Mouse (Mus musculus) kidney, embryonic 15.5 days (tissue): ENCODE data around the gene Mgrn1. TPM values are rescaled to one million over a fixed set of nuclear protein-coding genes. Genes with fewer than 3 reads are reported as not detected.
A peak's percentile ranks its signal among the peaks of the same experiment; 100 is the strongest.

Experiments used
- ATAC-seq: fragments of 200-750 bp; cut with Nextera tagmentation; replicated peaks from 2 replicates; pipeline ENCODE4 v1.8.0; 2017; ENCODE audit warnings: moderate TSS enrichment; ENCODE audit not compliant: low FRiP score
- H3K27ac ChIP-seq: fragments of 300-500 bp; sonication (generic); 2 replicates; pipeline ENCODE4 v1.5.1; 2015; ENCODE audit warnings: mild to moderate bottlenecking, inconsistent platforms
- H3K27me3 ChIP-seq: fragments of 300-500 bp; sonication (generic); 2 replicates; pipeline ENCODE4 v1.6.1; 2015; ENCODE audit warnings: inconsistent platforms
- H3K36me3 ChIP-seq: fragments of 300-500 bp; sonication (generic); 2 replicates; pipeline ENCODE4 v1.6.1; 2015; ENCODE audit warnings: inconsistent platforms
- H3K4me1 ChIP-seq: fragments of 300-500 bp; sonication (generic); 2 replicates; pipeline ENCODE4 v1.6.1; 2015; ENCODE audit warnings: inconsistent platforms
- H3K4me2 ChIP-seq: fragments of 300-500 bp; sonication (generic); 2 replicates; pipeline ENCODE4 v1.6.1; 2015; ENCODE audit warnings: moderate library complexity, mild to moderate bottlenecking, inconsistent platforms
- H3K4me3 ChIP-seq: fragments of 300-500 bp; sonication (generic); replicated peaks from 2 replicates; pipeline ENCODE4 v1.5.1; 2015; ENCODE audit warnings: mild to moderate bottlenecking, inconsistent platforms
- H3K9ac ChIP-seq: fragments of 300-500 bp; sonication (generic); 2 replicates; pipeline ENCODE4 v1.6.1; 2015; ENCODE audit warnings: mild to moderate bottlenecking, inconsistent platforms
- H3K9me3 ChIP-seq: fragments of 300-500 bp; sonication (generic); replicated peaks from 2 replicates; pipeline ENCODE4 v1.6.1; 2016; ENCODE audit warnings: inconsistent platforms
- WGBS: fragments of 180-500 bp; shearing (Covaris S2); methylation state at CpG from one replicate; pipeline ENCODE4 v1.1.7; 2015; ENCODE audit warnings: mixed read lengths; 5-methylcytosine and 5-hydroxymethylcytosine counted together
- polyA plus RNA-seq: library from polyadenylated mRNA; unstranded; fragments of >200 nt; fragmentation: Nextera tagmentation; extraction: Ambion mirVana; gene quantifications from 2 replicates; pipeline ENCODE4 v1.2.1, GENCODE M21; 2015

Mgrn1 gene
- polyA plus RNA-seq, 1 experiment from 2014 or later: 98.1 TPM

DNA sequence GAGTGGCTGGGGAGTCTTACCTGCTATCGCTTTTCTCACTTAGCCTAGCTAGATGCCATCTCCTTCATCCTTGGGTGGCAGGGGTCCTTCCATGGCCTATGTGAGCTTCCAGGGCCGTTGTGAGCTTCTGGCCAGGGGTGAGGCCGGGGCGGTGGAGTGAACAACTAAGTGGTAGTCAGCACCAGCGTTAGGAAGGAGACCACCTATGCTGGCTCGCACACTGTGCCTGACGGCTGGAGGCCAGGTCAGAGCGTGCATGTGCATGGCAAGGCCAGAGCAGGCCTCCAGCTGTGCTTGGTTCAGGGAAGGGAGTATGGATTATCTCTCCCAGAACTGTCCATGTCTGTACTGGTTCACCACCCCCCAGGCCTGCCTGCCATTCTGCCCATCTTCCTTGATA lies 22.3 kb upstream of the Mgrn1 start:
- no peak overlapping the region for H3K4me2 ChIP-seq
- no peaks in the 10 kb centered on the region for H3K27me3 ChIP-seq
- no peak overlapping the region for H3K9ac ChIP-seq
- ATAC-seq: no peak
- no peaks in the 10 kb centered on the region for H3K36me3 ChIP-seq
- H3K9me3 ChIP-seq: no peaks in the 10 kb centered on the region
- no peak overlapping the region for H3K27ac ChIP-seq
- no peak overlapping the region for H3K4me3 ChIP-seq
- H3K4me1 ChIP-seq: peaks cover 7% of the 10 kb centered on the region; the same call in 1 of the 2 replicates
- WGBS: 83% methylated on average over 8 of the region's 8 CpGs

DNA sequence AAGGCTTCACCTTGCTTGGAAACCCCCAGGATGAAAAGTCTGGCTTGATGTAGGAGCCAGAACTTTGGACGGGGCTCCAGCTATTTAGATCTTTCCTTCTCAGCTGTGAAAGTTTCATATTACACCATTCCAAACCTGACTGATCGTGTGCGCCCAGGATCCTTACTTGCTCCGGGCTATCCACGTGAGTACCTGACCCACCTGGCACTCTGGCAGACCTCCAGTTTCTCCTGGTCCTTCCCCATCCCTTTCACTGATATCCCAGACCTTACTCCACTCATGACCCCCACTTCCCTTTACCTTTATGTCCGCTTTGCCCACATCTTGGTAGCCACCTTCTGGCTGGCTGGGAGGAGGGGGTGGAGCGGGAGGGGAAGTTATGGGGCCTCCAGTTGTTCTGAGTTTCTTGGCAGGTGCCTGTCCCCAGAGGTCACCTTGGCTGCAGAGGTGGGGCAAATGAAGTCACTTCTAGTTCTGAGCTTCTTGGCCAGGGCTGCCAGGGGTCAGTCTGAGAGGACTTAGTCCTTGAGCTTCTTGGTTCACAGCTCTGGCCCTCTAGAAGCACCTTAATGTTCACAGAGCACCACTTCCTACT lies 19.9 kb upstream of the Mgrn1 start:
- Histone ChIP-seq H3K36me3 (peaks cover 9% of the 10 kb centered on the region; the same call in 1 of the 2 replicates), H3K27me3 (no peaks in the 10 kb centered on the region), H3K4me3 (no peak overlapping the region), H3K4me1 (peaks cover 7% of the 10 kb centered on the region; the same call in 1 of the 2 replicates), H3K9me3 (no peaks in the 10 kb centered on the region), H3K9ac (no peak overlapping the region), H3K27ac (peak overlapping the region; percentile 63), H3K4me2 (no peak overlapping the region)
- ATAC-seq: peak; percentile 13; the same call in 1 of the 2 replicates
- WGBS: 52% methylated on average over 7 of the region's 7 CpGs

DNA sequence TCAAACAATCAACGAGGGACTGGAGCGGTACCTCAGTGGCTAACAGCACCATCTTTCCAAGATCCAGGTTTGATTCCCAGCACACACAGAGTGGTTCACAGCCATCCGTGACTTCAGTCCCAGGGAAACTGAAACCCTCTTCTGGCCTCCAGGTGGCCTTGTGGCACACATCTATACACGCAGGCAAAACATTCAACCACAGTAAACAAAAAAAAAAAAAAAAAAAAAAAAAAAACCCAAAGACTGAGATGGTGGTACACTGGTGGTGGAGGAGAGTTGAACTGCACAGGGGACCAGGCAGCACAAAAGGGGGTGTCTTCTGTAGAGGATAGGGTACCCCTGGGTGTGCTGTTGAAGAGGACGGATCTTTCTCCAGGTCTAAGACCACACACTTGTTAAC lies 15.6 kb upstream of the Mgrn1 start:
- peaks cover 37% of the 10 kb centered on the region for H3K36me3 ChIP-seq
- 92% methylated on average over 5 of the region's 5 CpGs for whole genome bisulfite sequencing

DNA sequence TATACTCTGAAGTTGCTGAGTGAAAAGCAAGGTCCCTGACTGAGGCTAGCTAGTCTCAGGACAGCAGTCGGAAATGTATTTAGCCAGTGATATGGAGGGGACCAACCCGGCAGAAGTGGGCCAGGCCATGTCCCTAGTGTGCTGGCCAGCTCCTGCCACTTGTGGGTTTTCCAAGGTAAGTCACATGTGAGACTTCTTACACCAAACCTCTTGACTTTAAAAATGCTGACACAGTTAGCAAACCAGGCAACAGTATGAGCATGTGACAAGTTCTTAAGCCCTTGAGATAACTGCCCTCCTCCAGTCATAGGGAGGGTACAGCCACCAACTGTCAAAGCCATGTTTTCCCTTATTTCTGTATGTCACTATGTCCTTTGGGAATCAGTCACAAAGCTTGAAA lies 14.1 kb upstream of the Mgrn1 start:
- peaks cover 52% of the 10 kb centered on the region for H3K36me3 ChIP-seq
- no peak for ATAC-seq
- 80% methylated on average over 2 of the region's 2 CpGs for WGBS
- H3K4me1 ChIP-seq: peaks cover 17% of the 10 kb centered on the region
- H3K9ac ChIP-seq: no peak overlapping the region
- no peaks in the 10 kb centered on the region for H3K27me3 ChIP-seq
- no peak overlapping the region for H3K4me2 ChIP-seq
- no peaks in the 10 kb centered on the region for H3K9me3 ChIP-seq
- H3K4me3 ChIP-seq: no peak overlapping the region
- no peak overlapping the region for H3K27ac ChIP-seq

More for the DNA sequence above, 15.6 kb upstream of the Mgrn1 start:
- H3K9ac ChIP-seq: no peak overlapping the region
- no peaks in the 10 kb centered on the region for H3K9me3 ChIP-seq
- H3K4me2 ChIP-seq: no peak overlapping the region
- H3K4me1 ChIP-seq: peaks cover 3% of the 10 kb centered on the region; the same call in 1 of the 2 replicates
- H3K27ac ChIP-seq: no peak overlapping the region
- no peak for ATAC-seq
- no peaks in the 10 kb centered on the region for H3K27me3 ChIP-seq
- H3K4me3 ChIP-seq: no peak overlapping the region

DNA sequence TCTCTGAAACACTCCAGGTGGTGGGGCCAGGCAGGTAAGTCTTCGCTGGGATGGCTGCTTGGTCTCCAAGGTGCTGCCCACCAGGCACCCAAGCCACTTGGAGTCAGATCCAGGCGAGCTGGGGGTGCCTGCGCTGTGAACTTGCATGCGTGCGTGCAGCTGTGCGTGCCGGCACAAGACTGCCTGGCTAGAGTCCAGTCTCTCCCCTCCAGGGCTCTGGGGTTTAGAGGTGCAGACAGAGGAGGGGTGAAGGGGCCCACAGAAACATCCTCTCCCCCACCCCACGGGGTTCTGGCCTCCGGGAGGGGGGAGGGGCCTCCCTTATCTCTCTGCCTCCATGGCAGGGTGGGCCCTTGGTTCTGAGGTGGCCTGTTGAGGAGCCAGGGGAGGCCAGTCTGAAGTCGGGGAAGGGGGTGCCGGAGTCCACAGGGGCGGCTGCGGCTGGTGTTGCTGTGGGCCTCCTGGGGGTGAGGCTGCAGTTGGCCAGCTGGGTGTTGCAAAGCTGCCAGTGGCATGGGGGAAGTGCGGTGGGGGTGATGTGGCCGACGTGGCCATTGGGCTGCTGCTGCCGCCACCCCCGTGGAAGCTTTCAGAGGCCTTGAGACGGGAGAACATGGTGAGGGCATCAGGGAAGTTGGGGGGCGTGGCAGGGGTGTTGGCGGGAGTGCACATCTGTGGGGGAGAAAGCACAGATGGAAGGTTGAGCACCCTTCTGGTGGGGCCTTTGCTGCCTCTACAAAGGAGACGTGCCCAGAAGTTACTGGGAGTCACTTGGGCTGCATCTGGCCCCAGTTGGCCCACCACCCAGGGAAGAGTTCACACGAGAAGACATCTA lies 10.6 kb upstream of the Mgrn1 start:
- peaks cover 35% of the 10 kb centered on the region for H3K4me1 ChIP-seq
- no peak overlapping the region for H3K9ac ChIP-seq
- H3K4me3 ChIP-seq: no peak overlapping the region
- H3K27me3 ChIP-seq: no peaks in the 10 kb centered on the region
- no peak for ATAC-seq
- WGBS: 80% methylated on average over 23 of the region's 23 CpGs
- peak overlapping the region; percentile 45; the same call in 1 of the 2 replicates for H3K27ac ChIP-seq
- peaks cover 44% of the 10 kb centered on the region for H3K36me3 ChIP-seq
- no peaks in the 10 kb centered on the region for H3K9me3 ChIP-seq
- H3K4me2 ChIP-seq: no peak overlapping the region

DNA sequence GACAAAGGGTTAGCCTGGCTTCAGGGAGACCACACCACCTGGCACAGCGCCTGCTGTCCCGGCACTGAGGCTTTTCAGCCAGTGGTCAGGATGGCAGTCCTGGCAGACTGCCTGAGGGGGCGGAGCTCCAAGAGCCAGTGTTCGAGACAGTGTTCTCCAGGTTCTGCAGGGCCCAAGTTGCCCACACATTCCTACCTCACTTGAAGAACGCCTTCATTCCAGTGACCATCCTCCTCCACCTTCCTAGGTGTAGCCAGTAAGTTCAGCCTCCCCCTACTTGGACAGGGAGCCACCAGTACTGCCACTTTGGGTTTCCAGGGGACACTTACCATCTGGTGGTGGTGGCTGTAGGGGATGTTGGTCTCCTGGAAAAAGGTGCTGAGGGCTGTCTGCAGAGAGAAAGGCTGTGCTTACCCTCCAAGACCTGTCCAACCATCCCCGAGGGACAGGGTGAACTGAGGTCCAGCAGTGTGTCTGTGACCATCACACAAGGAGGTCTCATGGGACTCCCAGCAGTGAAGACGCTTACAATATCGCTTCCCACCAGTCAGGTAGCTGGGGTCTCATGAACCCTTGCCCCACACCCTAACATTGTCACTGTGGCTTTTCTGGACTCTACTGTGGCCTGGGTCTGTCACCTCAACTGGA lies 9.9 kb upstream of the Mgrn1 start:
- no peak overlapping the region for H3K4me2 ChIP-seq
- WGBS: 77% methylated on average over 8 of the region's 8 CpGs

DNA sequence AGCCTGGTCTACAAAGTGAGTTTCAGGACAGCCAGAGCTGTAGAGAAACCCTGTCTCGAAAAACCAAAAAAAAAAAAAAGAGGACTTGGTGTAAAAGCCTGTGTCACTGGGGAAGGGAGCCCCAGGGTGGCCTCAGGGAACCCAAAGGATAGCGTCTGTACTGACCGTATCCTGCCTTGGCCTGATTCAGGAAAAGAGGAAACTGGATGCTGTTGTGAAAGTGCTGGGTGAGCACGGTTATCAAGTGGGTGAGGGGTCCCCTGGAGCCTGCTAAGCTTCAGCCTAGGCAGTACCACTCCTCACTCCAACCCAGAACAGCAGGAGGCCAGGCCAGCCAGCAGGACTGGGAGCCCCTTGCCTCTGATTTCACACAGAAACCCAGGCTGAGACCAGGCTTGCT lies 8.9 kb upstream of the Mgrn1 start:
- Histone ChIP-seq H3K27ac (peak overlapping the region; percentile 100), H3K27me3 (no peaks in the 10 kb centered on the region), H3K4me3 (peak overlapping the region; percentile 94; the same call in 1 of the 2 replicates), H3K9ac (no peak overlapping the region), H3K4me2 (peak overlapping the region; percentile 83), H3K36me3 (peaks cover 43% of the 10 kb centered on the region), H3K4me1 (peaks cover 47% of the 10 kb centered on the region), H3K9me3 (no peaks in the 10 kb centered on the region)
- ATAC-seq: no peak
- 77% methylated on average over 4 of the region's 4 CpGs for whole genome bisulfite sequencing

More for the DNA sequence above, 9.9 kb upstream of the Mgrn1 start:
- no peak overlapping the region for H3K4me3 ChIP-seq
- H3K36me3 ChIP-seq: peaks cover 43% of the 10 kb centered on the region
- no peaks in the 10 kb centered on the region for H3K9me3 ChIP-seq
- H3K9ac ChIP-seq: no peak overlapping the region
- H3K27ac ChIP-seq: peak overlapping the region; percentile 45; the same call in 1 of the 2 replicates
- H3K27me3 ChIP-seq: no peaks in the 10 kb centered on the region
- no peak for ATAC-seq
- H3K4me1 ChIP-seq: peaks cover 37% of the 10 kb centered on the region

DNA sequence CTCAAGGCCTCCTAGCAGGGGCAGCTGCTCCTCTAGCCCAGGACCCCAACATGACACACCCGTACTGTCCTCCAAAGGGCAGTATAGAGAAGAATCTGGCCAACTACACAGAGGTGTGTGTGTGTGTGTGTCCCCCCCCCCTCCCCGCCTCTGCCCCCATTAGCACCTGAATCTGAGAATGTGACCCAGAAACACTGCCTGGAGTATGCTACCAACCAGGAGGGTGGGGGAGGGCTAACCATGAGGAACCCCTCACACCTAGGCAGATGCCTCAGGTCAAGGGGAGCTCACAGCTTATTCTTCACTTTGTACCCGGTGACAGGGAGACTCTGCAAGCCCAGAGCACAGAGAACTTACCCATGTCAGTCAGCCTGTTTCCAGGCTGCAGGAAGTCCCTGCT lies 8.3 kb upstream of the Mgrn1 start:
- Histone ChIP-seq H3K4me3 (peak overlapping the region; percentile 94), H3K4me2 (peak overlapping the region; percentile 83), H3K36me3 (peaks cover 42% of the 10 kb centered on the region), H3K27me3 (no peaks in the 10 kb centered on the region), H3K27ac (peak overlapping the region; percentile 100), H3K9me3 (no peaks in the 10 kb centered on the region), H3K4me1 (peaks cover 47% of the 10 kb centered on the region), H3K9ac (no peak overlapping the region)
- ATAC-seq: no peak
- WGBS: 57% methylated on average over 3 of the region's 3 CpGs

DNA sequence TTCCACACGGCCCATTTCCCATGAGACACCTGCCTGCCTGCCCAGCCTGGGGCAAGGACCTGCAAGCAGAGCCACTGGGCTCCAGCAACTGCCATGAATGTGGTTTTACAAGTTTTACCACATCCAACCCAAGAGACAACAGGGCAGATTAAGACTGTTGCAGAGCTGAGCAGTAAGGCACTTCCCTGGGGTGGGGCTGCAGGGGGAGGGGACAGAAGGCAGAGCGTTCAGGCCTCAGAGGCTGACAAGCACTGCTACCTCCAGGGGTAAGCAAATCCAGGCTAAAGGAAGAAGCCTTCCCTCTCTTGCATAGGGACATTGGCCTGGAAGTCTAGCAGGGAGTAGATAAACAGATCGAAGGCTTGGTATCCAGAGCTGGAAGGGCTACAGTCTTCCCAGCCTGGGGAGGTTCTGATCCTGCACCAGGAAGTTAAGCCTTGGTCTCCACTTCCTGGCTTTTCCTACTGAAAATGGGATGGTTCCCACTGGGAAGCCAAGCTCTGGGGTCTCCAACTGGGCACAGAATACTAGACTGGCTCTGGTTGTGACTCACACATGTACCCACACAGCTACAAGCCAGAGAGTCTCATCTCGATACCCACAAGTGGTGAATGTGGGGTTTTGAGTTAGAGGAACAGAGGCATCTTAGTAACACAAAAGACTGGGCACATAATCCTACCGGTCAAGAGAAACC lies 7.7 kb upstream of the Mgrn1 start:
- Histone ChIP-seq H3K4me2 (peak overlapping the region; percentile 83), H3K9me3 (no peaks in the 10 kb centered on the region), H3K36me3 (peaks cover 36% of the 10 kb centered on the region), H3K27ac (peak overlapping the region; percentile 100), H3K27me3 (no peaks in the 10 kb centered on the region), H3K4me1 (peaks cover 47% of the 10 kb centered on the region), H3K9ac (peak overlapping the region; percentile 88), H3K4me3 (peak overlapping the region; percentile 94)
- WGBS: 18% methylated on average over 5 of the region's 5 CpGs
- no peak for ATAC-seq

DNA sequence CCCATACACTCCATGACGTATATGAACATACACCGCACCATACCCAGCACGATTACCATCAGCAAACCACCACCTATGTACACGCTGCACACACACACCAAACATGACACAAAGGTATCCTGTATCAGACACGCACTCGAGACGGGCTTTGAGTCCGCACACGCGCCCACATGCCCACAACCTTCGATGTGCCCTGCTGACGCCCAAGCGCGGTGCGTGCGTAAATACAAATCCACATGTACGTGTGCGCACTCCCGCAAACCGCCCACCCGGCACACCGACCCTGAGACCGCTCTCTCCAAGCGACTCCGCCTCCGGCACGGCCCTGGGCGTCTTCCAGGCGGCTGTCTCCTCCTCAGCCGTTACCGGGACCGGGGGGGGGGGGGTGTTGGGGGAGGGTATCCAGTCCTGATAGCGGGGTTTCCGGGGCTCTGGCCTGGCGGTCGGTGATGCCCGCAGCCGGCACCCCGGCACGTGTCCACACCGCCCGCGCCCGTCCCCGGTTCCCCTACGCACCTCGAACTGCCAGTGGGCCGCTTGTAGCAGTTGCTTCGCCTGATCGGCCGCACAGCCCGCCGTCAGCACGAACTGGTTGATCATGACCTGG lies 6.8 kb upstream of the Mgrn1 start:
- WGBS: under 1% methylated on average over 50 of the region's 54 CpGs
- H3K27me3 ChIP-seq: no peaks in the 10 kb centered on the region
- ATAC-seq: peak; percentile 29
- H3K36me3 ChIP-seq: peaks cover 28% of the 10 kb centered on the region
- H3K4me1 ChIP-seq: peaks cover 47% of the 10 kb centered on the region
- peak overlapping the region; percentile 88 for H3K9ac ChIP-seq
- H3K4me3 ChIP-seq: peak overlapping the region; percentile 94
- H3K4me2 ChIP-seq: peak overlapping the region; percentile 83
- peak overlapping the region; percentile 100 for H3K27ac ChIP-seq
- no peaks in the 10 kb centered on the region for H3K9me3 ChIP-seq

DNA sequence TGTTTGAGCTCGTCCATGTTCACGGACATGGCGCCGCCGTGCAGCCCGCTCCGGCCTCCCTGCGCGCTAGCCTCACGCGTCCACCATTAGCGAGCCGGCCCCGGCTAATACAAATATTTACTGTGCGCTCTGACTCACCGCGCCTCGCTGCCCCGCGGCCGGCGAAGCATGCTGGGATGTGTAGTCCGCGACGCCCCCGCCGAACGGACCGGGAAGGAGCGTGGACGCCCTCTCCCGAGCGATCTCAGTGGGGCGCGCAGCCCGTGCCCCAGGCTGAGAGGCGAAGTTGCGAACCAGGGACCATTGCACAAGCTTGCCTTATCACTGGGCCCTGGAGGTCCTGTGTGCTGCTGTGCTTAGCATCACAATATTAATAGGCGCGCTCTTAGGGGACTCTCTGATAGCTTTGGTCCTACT lies 6.3 kb upstream of the Mgrn1 start:
- 0% methylated on average over 40 of the region's 40 CpGs for WGBS
- H3K9me3 ChIP-seq: no peaks in the 10 kb centered on the region
- peak overlapping the region; percentile 94 for H3K4me3 ChIP-seq
- peak; percentile 82 for ATAC-seq
- H3K9ac ChIP-seq: peak overlapping the region; percentile 88
- H3K27me3 ChIP-seq: no peaks in the 10 kb centered on the region
- peaks cover 23% of the 10 kb centered on the region for H3K36me3 ChIP-seq
- H3K27ac ChIP-seq: peak overlapping the region; percentile 100
- H3K4me2 ChIP-seq: peak overlapping the region; percentile 83
- peaks cover 47% of the 10 kb centered on the region for H3K4me1 ChIP-seq
